Mouse (Mus musculus) brain, embryonic 18.5 days (tissue): ENCODE measurements around the gene Lif.

Source experiments
- DNase-seq: peaks from one replicate; pipeline ENCODE4 v3.0.0-alpha.2; 2012; ENCODE audit warnings: low read depth, low spot score

The Lif gene

GRCm38 (mm10) chr11:4298615-4299014 lies 41.3 kb downstream of the Lif start:
- no peak for DNase-seq

- DNase-seq: no peak
Measured at GRCm38 (mm10) chr11:4299191-4299590, 41.8 kb downstream of the Lif start.

GRCm38 (mm10) chr11:4299735-4300474 lies 42.5 kb downstream of the Lif start:
- no peak for DNase-seq

GRCm38 (mm10) chr11:4300683-4301082 lies 43.3 kb downstream of the Lif start:
- DNase-seq: no peak

- DNase-seq: no peak
Measured at GRCm38 (mm10) chr11:4302363-4302913, 45.1 kb downstream of the Lif start.

- no peak for DNase-seq
Measured at GRCm38 (mm10) chr11:4303033-4303432, 45.7 kb downstream of the Lif start.

- no peak for DNase-seq
Measured at GRCm38 (mm10) chr11:4304203-4304602, 46.8 kb downstream of the Lif start.

GRCm38 (mm10) chr11:4305090-4305489 lies 47.7 kb downstream of the Lif start:
- no peak for DNase-seq

- DNase-seq: no peak
Measured at GRCm38 (mm10) chr11:4306086-4306485, 48.7 kb downstream of the Lif start.

GRCm38 (mm10) chr11:4308060-4308513 lies 50.7 kb downstream of the Lif start:
- no peak for DNase-seq

GRCm38 (mm10) chr11:4308514-4309450 lies 51.4 kb downstream of the Lif start:
- no peak for DNase-seq

GRCm38 (mm10) chr11:4309613-4310012 lies 52.3 kb downstream of the Lif start:
- no peak for DNase-seq

GRCm38 (mm10) chr11:4310324-4310723 lies 53.0 kb downstream of the Lif start:
- DNase-seq: no peak

- no peak for DNase-seq
Measured at GRCm38 (mm10) chr11:4312180-4312579, 54.8 kb downstream of the Lif start.

- no peak for DNase-seq
Measured at GRCm38 (mm10) chr11:4317287-4317686, 59.9 kb downstream of the Lif start.

- no peak for DNase-seq
Measured at GRCm38 (mm10) chr11:4318011-4318410, 60.7 kb downstream of the Lif start.

GRCm38 (mm10) chr11:4319212-4319955 lies 62.0 kb downstream of the Lif start:
- no peak for DNase-seq

- DNase-seq: no peak
Measured at GRCm38 (mm10) chr11:4320876-4321275, 63.5 kb downstream of the Lif start.
